Mouse (Mus musculus) liver, adult 2 months (tissue): ENCODE measurements at regions not wholly inside any gene's neighbourhood (a gene's known extent, or its start where the extent isn't known, plus 50 kb on each side); places are given as distances from the start of the nearest gene placed in this dataset.

Experiments
- CTCF ChIP-seq: fragments of 200-500 bp; IDR thresholded peaks from 2 replicates; pipeline ENCODE4 v1.5.1; 2011; ENCODE audit warnings: low read depth, low read length, control low read depth
- POLR2A ChIP-seq: fragments of 200-500 bp; IDR thresholded peaks from 2 replicates; pipeline ENCODE4 v1.6.1; 2011; ENCODE audit warnings: low read length, control low read depth; ENCODE audit not compliant: insufficient read depth; ENCODE audit errors: extremely low read depth

DNA sequence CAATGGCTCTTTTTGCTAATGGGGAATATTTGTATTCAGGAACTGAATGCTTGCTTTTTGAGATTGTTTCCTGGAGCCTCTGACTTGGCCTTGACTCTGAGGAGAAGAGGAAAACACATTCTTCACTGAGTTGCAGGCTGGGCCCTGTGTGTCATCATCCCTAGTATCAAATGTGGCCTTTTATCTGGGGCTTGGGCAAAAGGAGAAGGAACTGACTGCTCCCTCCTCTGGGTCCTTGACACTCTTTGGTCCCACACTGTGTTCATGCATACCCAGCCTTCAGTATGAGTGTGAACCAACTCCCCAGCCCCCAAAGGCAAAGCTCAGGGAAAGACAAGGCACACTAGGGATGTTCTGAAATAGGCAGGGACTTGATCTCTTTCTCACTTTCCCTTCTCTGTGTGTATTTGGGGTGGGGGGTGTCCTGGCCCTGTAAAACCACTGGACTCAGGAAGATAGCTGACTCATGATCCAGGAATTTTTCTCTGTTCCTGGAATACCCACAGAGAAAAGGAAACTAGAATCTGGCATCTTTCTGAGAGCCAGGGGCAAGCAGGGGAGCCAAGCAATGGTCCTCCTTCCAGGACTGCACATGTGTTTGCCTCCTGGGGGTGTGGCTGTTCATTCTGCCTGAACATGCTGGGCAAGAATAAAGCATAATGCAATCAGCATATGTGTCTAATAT is 82.1 kb upstream of the Sh3bp4 start:
- TF ChIP-seq POLR2A, result no peak
- no peak for TF ChIP-seq CTCF
